Mouse (Mus musculus): ENCODE results near the gene Serpina3f.
"Not testable (repeated sequence)": the region's sequence is repeated elsewhere in the genome, so short reads cannot be mapped to it uniquely, and the experiment has no call there.

The Serpina3f gene

GRCm38 (mm10) chr12:104214445-104214753 lies at the start of gene Serpina3f:
Gene Serpina3f (plus strand): TSS chr12:104214544.
- no peak for DNase-seq (ENCODE audit: low spot score in 2 of 2)

- no peak for DNase-seq (ENCODE audit: low spot score in 2 of 2)
Observed at GRCm38 (mm10) chr12:104174747-104175146, 39.6 kb upstream of the Serpina3f start.

GRCm38 (mm10) chr12:104175636-104176035 lies 38.7 kb upstream of the Serpina3f start:
- DNase-seq (ENCODE audit: low spot score in 2 of 2) = no peak

GRCm38 (mm10) chr12:104178577-104178976 lies 35.8 kb upstream of the Serpina3f start:
- no peak for DNase-seq (ENCODE audit: low spot score in 2 of 2)

- DNase-seq (ENCODE audit: low spot score in 2 of 2) = no peak
Observed at GRCm38 (mm10) chr12:104178987-104179386, 35.4 kb upstream of the Serpina3f start.

GRCm38 (mm10) chr12:104185046-104185445 lies 29.3 kb upstream of the Serpina3f start:
- DNase-seq (ENCODE audit: low spot score in 2 of 2) = no peak

GRCm38 (mm10) chr12:104186041-104186581 lies 28.2 kb upstream of the Serpina3f start:
- peak; percentile 36 to 39 for DNase-seq (ENCODE audit: low spot score in 2 of 2)

- no peak for DNase-seq (ENCODE audit: low spot score in 2 of 2)
Observed at GRCm38 (mm10) chr12:104189246-104189645, 25.1 kb upstream of the Serpina3f start.

- no peak for DNase-seq (ENCODE audit: low spot score in 2 of 2)
Observed at GRCm38 (mm10) chr12:104190852-104191251, 23.5 kb upstream of the Serpina3f start.

GRCm38 (mm10) chr12:104209149-104209548 lies 5.2 kb upstream of the Serpina3f start:
- DNase-seq (ENCODE audit: low spot score in 2 of 2) = no peak

- DNase-seq (ENCODE audit: low spot score in 2 of 2) = no peak
Observed at GRCm38 (mm10) chr12:104209802-104210201, 4.5 kb upstream of the Serpina3f start.

GRCm38 (mm10) chr12:104213689-104214444 lies 477 bp upstream of the Serpina3f start:
- DNase-seq (ENCODE audit: low spot score in 2 of 2) = peak in 1 of 2 experiments; percentile 2

- DNase-seq (ENCODE audit: low spot score in 2 of 2) = no peak
Observed at GRCm38 (mm10) chr12:104215249-104215648, 905 bp downstream of the Serpina3f start.

GRCm38 (mm10) chr12:104221616-104222015 lies 7.3 kb downstream of the Serpina3f start:
- DNase-seq (ENCODE audit: low spot score in 2 of 2) = no peak

- DNase-seq (ENCODE audit: low spot score in 2 of 2) = no peak
Observed at GRCm38 (mm10) chr12:104223690-104224089, 9.3 kb downstream of the Serpina3f start.

GRCm38 (mm10) chr12:104224598-104225300 lies 10.4 kb downstream of the Serpina3f start:
- no peak for DNase-seq (ENCODE audit: low spot score in 2 of 2)

- DNase-seq (ENCODE audit: low spot score in 2 of 2) = no peak
Observed at GRCm38 (mm10) chr12:104230762-104231161, 16.4 kb downstream of the Serpina3f start.

GRCm38 (mm10) chr12:104235915-104236314 lies 21.6 kb downstream of the Serpina3f start, which contains the start of gene Serpina3g:
Gene Serpina3g (plus strand): TSS chr12:104236245.
- DNase-seq (ENCODE audit: low spot score in 2 of 2) = no peak

- DNase-seq (ENCODE audit: low spot score in 2 of 2) = not testable (repeated sequence)
Observed at GRCm38 (mm10) chr12:104238048-104238447, 23.7 kb downstream of the Serpina3f start.

- DNase-seq (ENCODE audit: low spot score in 2 of 2) = no peak
Observed at GRCm38 (mm10) chr12:104243307-104243706, 29.0 kb downstream of the Serpina3f start.

GRCm38 (mm10) chr12:104245092-104245491 lies 30.7 kb downstream of the Serpina3f start:
- peak; percentile 24 to 35 for DNase-seq (ENCODE audit: low spot score in 2 of 2)

GRCm38 (mm10) chr12:104245595-104245994 lies 31.3 kb downstream of the Serpina3f start:
- peak; percentile 5 to 23 for DNase-seq (ENCODE audit: low spot score in 2 of 2)

- no peak for DNase-seq (ENCODE audit: low spot score in 2 of 2)
Observed at GRCm38 (mm10) chr12:104247553-104248002, 33.2 kb downstream of the Serpina3f start.

All from frontal cortex, postnatal 36 days (tissue).